Mouse (Mus musculus): ENCODE measurements around the gene Adamts12.

DNA sequence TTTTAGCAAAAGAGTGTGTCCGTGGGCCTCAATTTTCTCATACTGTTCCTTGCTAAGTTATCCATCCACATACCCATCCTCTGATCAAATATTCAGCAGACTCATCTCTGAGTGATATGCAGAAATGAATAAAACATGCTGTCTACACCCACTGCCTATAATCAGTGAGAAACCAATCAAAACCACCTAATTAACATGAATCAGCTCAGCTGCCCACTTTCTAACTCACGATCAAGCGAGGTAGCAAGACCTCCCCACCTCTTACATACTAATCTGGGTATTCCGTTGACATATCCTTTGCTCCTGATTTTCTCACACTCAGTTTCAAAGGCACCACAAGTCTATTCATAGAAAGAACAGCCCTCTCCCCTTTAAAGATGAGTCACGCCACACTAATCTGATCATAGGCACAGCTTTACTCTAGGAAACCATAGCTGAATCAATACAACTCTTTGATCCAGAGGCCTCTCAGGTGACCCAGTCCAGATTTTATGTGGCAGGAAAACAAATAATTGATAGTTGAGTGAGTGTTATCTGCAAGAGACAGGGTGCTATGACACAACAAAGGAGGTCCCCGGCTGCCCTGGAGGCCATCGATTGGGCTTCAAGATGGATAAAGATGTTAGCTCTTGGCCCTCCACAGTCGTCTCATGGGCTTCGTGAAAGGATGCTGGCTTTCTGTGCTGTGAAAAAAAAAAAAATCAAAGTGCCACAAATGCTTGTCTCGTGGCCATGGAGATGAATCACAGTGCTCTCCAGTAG is 10.7 kb upstream of the Adamts12 start:
- TF ChIP-seq POLR2A (IDR thresholded peaks at IDR 0.05; ENCODE audit: low read depth, low read length) (no peak), CTCF (conservative IDR thresholded peaks at IDR 0.05; ENCODE audit: insufficient read depth, insufficient read length, low read depth, low read length) (no peak)
